Mouse (Mus musculus) thymus, postnatal 4 days (tissue): ENCODE results near the gene Gm28102.
"Not testable (repeated sequence)": the region's sequence is repeated elsewhere in the genome, so short reads cannot be mapped to it uniquely, and the experiment has no call there.

Experiments
- DNase-seq: peaks from one replicate; pipeline ENCODE4 v3.0.0; 2021

Gene Gm28102

DNA sequence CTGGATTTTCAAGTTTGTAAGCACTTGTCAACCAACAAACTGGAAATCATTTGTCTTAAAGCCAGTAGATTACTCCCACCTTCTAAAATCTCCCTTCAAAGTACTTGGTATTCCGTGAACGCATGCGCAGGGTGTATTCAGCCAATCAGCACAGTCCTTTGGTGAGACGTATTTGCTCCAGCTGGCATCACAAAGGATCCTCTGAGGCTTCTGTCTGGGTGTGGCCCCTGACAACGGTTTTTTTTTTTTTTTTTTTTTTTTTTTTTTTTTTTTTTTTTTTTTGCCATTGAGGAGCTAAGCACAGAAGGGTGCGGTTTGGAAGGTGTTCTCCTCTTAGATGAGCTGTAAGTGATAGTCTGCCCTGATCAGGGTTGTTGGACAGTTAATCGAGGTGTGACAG lies at the start of gene Gm28102:
Gene Gm28102 (plus strand): TSS at position 301 of the 400 bp plus-strand sequence.
- DNase-seq, result not testable (repeated sequence)
